Mouse (Mus musculus): Measurements from ENCODE around the gene Krr1. TPM values are rescaled to one million over a fixed set of nuclear protein-coding genes. Genes with fewer than 3 reads are reported as not detected.

The Krr1 gene
- polyA plus RNA-seq, 1 experiment from 2014 or later = 50.5 TPM

GRCm38 (mm10) chr10:111959353-111959752, 13.1 kb upstream of the Krr1 start:
- Histone ChIP-seq H3K4me3 (ENCODE audit: low read length) (no peak overlapping the region), H3K36me3 (ENCODE audit: control insufficient read depth, insufficient read depth, low read length) (no peaks in the 10 kb centered on the region), H3K9ac (ENCODE audit: low read length) (no peak overlapping the region), H3K27me3 (ENCODE audit: control insufficient read depth, insufficient read depth, low read depth, low read length) (no peaks in the 10 kb centered on the region), H3K27ac (ENCODE audit: low read length) (peak overlapping the region; percentile 89), H3K4me2 (ENCODE audit: low read depth, low read length) (peak overlapping the region; percentile 33; the same call in 1 of the 2 replicates), H3K9me3 (ENCODE audit: control insufficient read depth, low read length) (no peaks in the 10 kb centered on the region), H3K4me1 (replicated peaks; ENCODE audit: control insufficient read depth, insufficient read depth, low read length) (peaks cover 4% of the 10 kb centered on the region)
- 55% methylated on average over 2 of the region's 2 CpGs for WGBS
- peak; percentile 94 for ATAC-seq (ENCODE audit: low read depth)

DNA sequence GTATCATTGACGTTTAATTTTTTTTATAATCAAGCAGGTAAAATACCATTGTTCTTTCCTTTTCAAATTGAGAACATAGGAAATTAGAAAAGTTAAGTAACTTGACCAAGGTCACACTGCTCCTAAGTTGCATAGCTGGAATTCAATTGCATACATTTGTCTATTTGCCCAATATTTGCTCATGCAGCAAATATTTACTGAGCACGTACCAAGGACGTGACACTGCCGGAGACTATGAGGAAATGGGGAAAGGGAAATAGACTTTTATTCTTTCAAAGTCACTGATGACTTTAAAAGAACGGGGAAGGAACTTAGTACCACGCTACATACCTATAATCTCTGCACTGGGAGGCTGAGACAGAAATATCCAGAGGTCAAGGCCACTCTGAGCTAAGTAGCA, 12.0 kb upstream of the Krr1 start:
- no peaks in the 10 kb centered on the region for H3K27me3 ChIP-seq (ENCODE audit: control insufficient read depth, insufficient read depth, low read depth, low read length)
- ATAC-seq (ENCODE audit: low read depth) = peak; percentile 29
- H3K36me3 ChIP-seq (ENCODE audit: control insufficient read depth, insufficient read depth, low read length) = no peaks in the 10 kb centered on the region
- H3K9ac ChIP-seq (ENCODE audit: low read length) = no peak overlapping the region
- WGBS = 47% methylated on average over 6 of the region's 6 CpGs
- peaks cover 4% of the 10 kb centered on the region for H3K4me1 ChIP-seq (replicated peaks; ENCODE audit: control insufficient read depth, insufficient read depth, low read length)
- no peak overlapping the region for H3K4me2 ChIP-seq (ENCODE audit: low read depth, low read length)
- peak overlapping the region; percentile 73 for H3K27ac ChIP-seq (ENCODE audit: low read length)
- H3K9me3 ChIP-seq (ENCODE audit: control insufficient read depth, low read length) = no peaks in the 10 kb centered on the region
- H3K4me3 ChIP-seq (ENCODE audit: low read length) = no peak overlapping the region

DNA sequence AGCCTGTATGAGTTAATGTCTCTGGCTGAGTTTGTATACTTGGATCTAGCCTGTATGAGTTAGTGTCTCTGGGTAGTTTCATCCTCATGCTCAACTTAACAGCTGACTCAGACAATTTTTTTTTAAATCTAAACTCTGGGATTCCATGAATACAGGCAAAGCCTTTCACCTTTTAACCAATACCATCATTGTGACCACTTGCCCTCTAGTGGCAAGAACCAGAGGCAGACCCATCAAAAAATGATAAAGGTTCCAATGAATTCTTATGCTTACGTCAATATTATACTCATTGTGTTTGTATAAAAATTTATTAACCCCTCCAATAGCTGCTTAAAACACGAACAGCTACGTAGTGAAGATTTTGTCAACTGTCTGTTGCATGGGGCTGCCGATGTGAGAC, 6.1 kb upstream of the Krr1 start:
- Histone ChIP-seq H3K27ac (ENCODE audit: low read length) (no peak overlapping the region), H3K9ac (ENCODE audit: low read length) (no peak overlapping the region), H3K27me3 (ENCODE audit: control insufficient read depth, insufficient read depth, low read depth, low read length) (no peaks in the 10 kb centered on the region), H3K9me3 (ENCODE audit: control insufficient read depth, low read length) (no peaks in the 10 kb centered on the region), H3K36me3 (ENCODE audit: control insufficient read depth, insufficient read depth, low read length) (no peaks in the 10 kb centered on the region), H3K4me1 (replicated peaks; ENCODE audit: control insufficient read depth, insufficient read depth, low read length) (no peaks in the 10 kb centered on the region), H3K4me2 (ENCODE audit: low read depth, low read length) (no peak overlapping the region), H3K4me3 (ENCODE audit: low read length) (no peak overlapping the region)
- WGBS = 45% methylated on average over 4 of the region's 4 CpGs
- ATAC-seq (ENCODE audit: low read depth) = peak; percentile 7; the same call in 1 of the 2 replicates

DNA sequence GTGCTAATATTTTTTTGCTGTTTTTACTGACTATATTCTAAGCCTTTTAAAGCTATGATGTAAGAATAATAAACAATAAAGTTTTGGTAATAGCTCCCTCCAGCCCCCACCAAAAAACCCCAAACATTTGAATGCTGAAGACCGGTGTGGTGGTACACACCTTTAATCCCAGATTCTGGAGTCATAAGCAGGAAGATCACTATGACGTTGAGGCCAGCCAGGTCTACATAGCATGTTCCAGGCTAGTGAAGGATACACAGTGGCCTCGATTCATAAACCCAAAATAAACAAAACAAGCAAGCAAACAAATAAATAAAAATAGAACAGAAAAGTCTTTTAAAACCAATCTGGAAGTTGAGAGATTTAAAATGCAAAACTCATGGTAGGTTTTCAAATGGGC, 535 bp upstream of the Krr1 start:
- no peak for ATAC-seq (ENCODE audit: low read depth)
- Histone ChIP-seq H3K4me3 (ENCODE audit: low read length) (no peak overlapping the region), H3K9ac (ENCODE audit: low read length) (no peak overlapping the region), H3K4me1 (replicated peaks; ENCODE audit: control insufficient read depth, insufficient read depth, low read length) (peaks cover 7% of the 10 kb centered on the region), H3K36me3 (ENCODE audit: control insufficient read depth, insufficient read depth, low read length) (no peaks in the 10 kb centered on the region), H3K27me3 (ENCODE audit: control insufficient read depth, insufficient read depth, low read depth, low read length) (no peaks in the 10 kb centered on the region), H3K27ac (ENCODE audit: low read length) (no peak overlapping the region), H3K4me2 (ENCODE audit: low read depth, low read length) (no peak overlapping the region), H3K9me3 (ENCODE audit: control insufficient read depth, low read length) (no peaks in the 10 kb centered on the region)
- WGBS = 81% methylated on average over 3 of the region's 3 CpGs

DNA sequence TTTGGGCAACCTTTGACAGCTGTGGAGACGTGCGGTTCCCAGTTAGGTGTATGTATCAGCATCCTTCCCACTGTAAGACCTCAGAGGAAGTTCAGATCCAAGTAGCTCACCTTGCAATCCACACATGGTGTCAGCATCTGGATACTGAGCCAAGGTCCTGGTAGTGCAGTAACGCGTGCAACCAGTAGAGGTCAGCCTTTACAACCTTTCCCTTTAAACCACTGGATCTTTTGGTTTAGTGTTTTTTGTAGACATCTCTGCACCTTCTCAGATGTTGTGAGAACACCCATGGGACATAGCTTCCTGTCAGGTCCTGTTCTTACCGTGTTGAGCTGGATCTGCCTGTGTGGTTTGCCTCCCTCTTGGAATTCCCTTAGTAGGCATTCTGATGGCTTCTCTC, 5.1 kb downstream of the Krr1 start:
- Histone ChIP-seq H3K27me3 (ENCODE audit: control insufficient read depth, insufficient read depth, low read depth, low read length) (no peaks in the 10 kb centered on the region), H3K4me1 (replicated peaks; ENCODE audit: control insufficient read depth, insufficient read depth, low read length) (peaks cover 7% of the 10 kb centered on the region), H3K9ac (ENCODE audit: low read length) (no peak overlapping the region), H3K9me3 (ENCODE audit: control insufficient read depth, low read length) (no peaks in the 10 kb centered on the region), H3K4me2 (ENCODE audit: low read depth, low read length) (no peak overlapping the region), H3K27ac (ENCODE audit: low read length) (no peak overlapping the region), H3K36me3 (ENCODE audit: control insufficient read depth, insufficient read depth, low read length) (peaks cover 21% of the 10 kb centered on the region), H3K4me3 (ENCODE audit: low read length) (no peak overlapping the region)
- 38% methylated on average over 5 of the region's 5 CpGs for WGBS
- ATAC-seq (ENCODE audit: low read depth) = no peak

- WGBS = 81% methylated on average over 5 of the region's 5 CpGs
- H3K36me3 ChIP-seq (ENCODE audit: control insufficient read depth, insufficient read depth, low read length) = peaks cover 36% of the 10 kb centered on the region
- no peak for ATAC-seq (ENCODE audit: low read depth)
Measured at GRCm38 (mm10) chr10:111983070-111983469, 10.6 kb downstream of the Krr1 start.

GRCm38 (mm10) chr10:111986453-111986852, 14.0 kb downstream of the Krr1 start:
- Histone ChIP-seq H3K4me3 (ENCODE audit: low read length) (no peak overlapping the region), H3K9ac (ENCODE audit: low read length) (no peak overlapping the region), H3K36me3 (ENCODE audit: control insufficient read depth, insufficient read depth, low read length) (peaks cover 24% of the 10 kb centered on the region), H3K4me2 (ENCODE audit: low read depth, low read length) (no peak overlapping the region), H3K27me3 (ENCODE audit: control insufficient read depth, insufficient read depth, low read depth, low read length) (no peaks in the 10 kb centered on the region), H3K27ac (ENCODE audit: low read length) (no peak overlapping the region), H3K4me1 (replicated peaks; ENCODE audit: control insufficient read depth, insufficient read depth, low read length) (no peaks in the 10 kb centered on the region), H3K9me3 (ENCODE audit: control insufficient read depth, low read length) (no peaks in the 10 kb centered on the region)
- ATAC-seq (ENCODE audit: low read depth) = no peak
- 88% methylated on average over 6 of the region's 6 CpGs for WGBS

More at GRCm38 (mm10) chr10:111983070-111983469, 10.6 kb downstream of the Krr1 start:
- no peaks in the 10 kb centered on the region for H3K27me3 ChIP-seq (ENCODE audit: control insufficient read depth, insufficient read depth, low read depth, low read length)
- H3K9me3 ChIP-seq (ENCODE audit: control insufficient read depth, low read length) = no peaks in the 10 kb centered on the region
- no peak overlapping the region for H3K27ac ChIP-seq (ENCODE audit: low read length)
- H3K9ac ChIP-seq (ENCODE audit: low read length) = no peak overlapping the region
- no peak overlapping the region for H3K4me3 ChIP-seq (ENCODE audit: low read length)
- H3K4me2 ChIP-seq (ENCODE audit: low read depth, low read length) = no peak overlapping the region
- no peaks in the 10 kb centered on the region for H3K4me1 ChIP-seq (replicated peaks; ENCODE audit: control insufficient read depth, insufficient read depth, low read length)

- ATAC-seq (ENCODE audit: low read depth) = no peak
- H3K27ac ChIP-seq (ENCODE audit: low read length) = no peak overlapping the region
- no peak overlapping the region for H3K4me2 ChIP-seq (ENCODE audit: low read depth, low read length)
- H3K9ac ChIP-seq (ENCODE audit: low read length) = no peak overlapping the region
- 79% methylated on average over 11 of the region's 11 CpGs for WGBS
- no peak overlapping the region for H3K4me3 ChIP-seq (ENCODE audit: low read length)
- H3K4me1 ChIP-seq (replicated peaks; ENCODE audit: control insufficient read depth, insufficient read depth, low read length) = no peaks in the 10 kb centered on the region
- no peaks in the 10 kb centered on the region for H3K9me3 ChIP-seq (ENCODE audit: control insufficient read depth, low read length)
- no peaks in the 10 kb centered on the region for H3K27me3 ChIP-seq (ENCODE audit: control insufficient read depth, insufficient read depth, low read depth, low read length)
- no peaks in the 10 kb centered on the region for H3K36me3 ChIP-seq (ENCODE audit: control insufficient read depth, insufficient read depth, low read length)
Measured at GRCm38 (mm10) chr10:111995803-111996548, 23.5 kb downstream of the Krr1 start.

DNA sequence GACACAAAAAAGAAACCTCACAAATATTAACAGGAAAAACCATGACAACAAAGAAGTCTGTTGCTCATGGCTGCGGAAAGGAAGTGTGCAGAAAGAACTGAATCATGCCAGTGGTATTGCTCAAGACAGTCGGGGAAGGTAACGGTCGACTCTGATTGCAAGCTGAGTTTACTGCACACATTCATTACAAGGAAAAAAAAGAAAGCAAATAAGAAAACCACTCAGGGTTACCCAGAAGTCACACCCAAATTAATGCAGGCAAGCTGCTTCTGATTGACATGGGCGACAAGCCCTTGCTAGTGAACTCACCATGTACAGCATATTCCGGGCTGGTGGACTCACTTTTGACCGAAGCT, 24.1 kb downstream of the Krr1 start:
- WGBS = 83% methylated on average over 7 of the region's 7 CpGs
- H3K4me1 ChIP-seq (replicated peaks; ENCODE audit: control insufficient read depth, insufficient read depth, low read length) = no peaks in the 10 kb centered on the region
- H3K36me3 ChIP-seq (ENCODE audit: control insufficient read depth, insufficient read depth, low read length) = no peaks in the 10 kb centered on the region
- H3K27ac ChIP-seq (ENCODE audit: low read length) = no peak overlapping the region
- no peak overlapping the region for H3K4me2 ChIP-seq (ENCODE audit: low read depth, low read length)
- H3K27me3 ChIP-seq (ENCODE audit: control insufficient read depth, insufficient read depth, low read depth, low read length) = no peaks in the 10 kb centered on the region
- H3K4me3 ChIP-seq (ENCODE audit: low read length) = no peak overlapping the region
- no peak overlapping the region for H3K9ac ChIP-seq (ENCODE audit: low read length)
- ATAC-seq (ENCODE audit: low read depth) = no peak
- no peaks in the 10 kb centered on the region for H3K9me3 ChIP-seq (ENCODE audit: control insufficient read depth, low read length)
